Mouse (Mus musculus): ENCODE results near the gene Errfi1. TPM values are rescaled to one million over a fixed set of nuclear protein-coding genes. Genes with fewer than 3 reads are reported as not detected.

Gene Errfi1
- polyA plus RNA-seq, 1 experiment: 13.4 TPM

- DNase-seq (ENCODE audit: low read depth, low spot score): no peak
- WGBS: 87% methylated on average over 5 of the region's 5 CpGs
Measured at GRCm38 (mm10) chr4:150842045-150842444, 11.7 kb upstream of the Errfi1 start.

DNA sequence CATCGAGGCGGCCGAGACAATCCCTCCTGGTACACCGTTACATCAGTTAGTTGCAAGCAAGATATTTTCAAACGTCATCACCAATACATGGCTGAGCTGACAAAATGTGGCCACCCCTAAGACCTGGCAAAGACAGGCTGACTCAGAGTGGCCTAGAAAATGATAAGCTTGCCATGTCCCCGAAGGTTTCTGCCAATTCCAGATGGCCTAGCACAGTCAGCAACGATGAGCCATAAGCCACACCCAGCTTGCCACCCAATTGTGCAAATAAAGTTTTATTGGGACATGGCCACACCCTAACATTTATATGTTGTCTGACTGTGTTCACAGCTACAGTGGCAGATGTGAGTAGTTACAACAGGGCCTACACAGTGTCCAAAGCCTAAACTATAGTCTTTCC, 10.5 kb upstream of the Errfi1 start:
- DNase-seq (ENCODE audit: low read depth, low spot score): no peak
- 55% methylated on average over 7 of the region's 7 CpGs for WGBS

DNA sequence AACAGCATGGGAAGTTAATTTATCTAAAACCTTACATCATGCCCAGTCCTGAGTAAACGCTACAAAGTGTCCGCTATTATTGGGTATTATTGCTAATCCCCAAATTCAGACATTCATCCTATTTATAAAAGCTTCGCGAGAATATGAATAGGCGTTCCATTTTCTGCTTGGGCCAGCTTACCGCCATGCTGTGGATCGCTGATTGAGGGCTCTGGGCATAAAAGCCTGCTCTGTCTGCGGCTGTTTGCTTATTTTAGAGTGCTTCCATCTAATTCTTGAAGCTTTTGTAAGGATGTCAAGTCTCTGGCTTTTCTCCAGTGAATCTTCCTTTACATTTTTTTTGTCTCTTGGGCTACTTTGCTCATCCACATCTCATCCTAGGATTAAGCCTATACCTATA, 7.4 kb upstream of the Errfi1 start:
- no peak for DNase-seq (ENCODE audit: low read depth, low spot score)

GRCm38 (mm10) chr4:150849964-150850363, 3.8 kb upstream of the Errfi1 start:
- 40% methylated on average over 10 of the region's 10 CpGs for WGBS

More for the DNA sequence above, 7.4 kb upstream of the Errfi1 start:
- WGBS: 88% methylated on average over 8 of the region's 8 CpGs

GRCm38 (mm10) chr4:150850893-150851292, 2.8 kb upstream of the Errfi1 start:
- WGBS: 55% methylated on average over 4 of the region's 4 CpGs
- no peak for DNase-seq (ENCODE audit: low read depth, low spot score)

More at GRCm38 (mm10) chr4:150849964-150850363, 3.8 kb upstream of the Errfi1 start:
- DNase-seq (ENCODE audit: low read depth, low spot score): no peak

GRCm38 (mm10) chr4:150852045-150852444, 1.7 kb upstream of the Errfi1 start:
- no peak for DNase-seq (ENCODE audit: low read depth, low spot score)
- 42% methylated on average over 8 of the region's 8 CpGs for WGBS

DNA sequence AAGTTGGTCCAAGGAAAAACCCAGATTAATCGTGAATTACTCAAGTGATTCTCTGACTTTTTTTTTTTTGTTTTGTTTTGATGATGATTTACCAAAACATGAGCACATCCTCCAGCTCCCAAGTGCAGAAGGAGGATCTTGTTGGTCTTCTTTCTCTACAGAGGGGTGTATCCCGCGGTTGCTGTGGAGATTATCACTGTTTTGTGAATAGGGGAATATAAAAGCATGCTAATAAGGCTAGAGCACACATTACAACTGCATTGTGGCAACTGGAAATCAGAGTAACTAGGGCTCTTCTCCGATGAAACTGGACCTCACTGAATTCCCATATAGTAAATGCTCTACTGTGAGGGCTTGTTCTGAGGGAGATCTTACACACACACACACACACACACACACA, 1.2 kb upstream of the Errfi1 start:
- WGBS: 33% methylated on average over 4 of the region's 4 CpGs
- DNase-seq (ENCODE audit: low read depth, low spot score): peak; percentile 91

- DNase-seq (ENCODE audit: low read depth, low spot score): peak; percentile 76
- 1% methylated on average over 59 of the region's 59 CpGs for WGBS
Measured at GRCm38 (mm10) chr4:150854839-150855246, 1.1 kb downstream of the Errfi1 start.

DNA sequence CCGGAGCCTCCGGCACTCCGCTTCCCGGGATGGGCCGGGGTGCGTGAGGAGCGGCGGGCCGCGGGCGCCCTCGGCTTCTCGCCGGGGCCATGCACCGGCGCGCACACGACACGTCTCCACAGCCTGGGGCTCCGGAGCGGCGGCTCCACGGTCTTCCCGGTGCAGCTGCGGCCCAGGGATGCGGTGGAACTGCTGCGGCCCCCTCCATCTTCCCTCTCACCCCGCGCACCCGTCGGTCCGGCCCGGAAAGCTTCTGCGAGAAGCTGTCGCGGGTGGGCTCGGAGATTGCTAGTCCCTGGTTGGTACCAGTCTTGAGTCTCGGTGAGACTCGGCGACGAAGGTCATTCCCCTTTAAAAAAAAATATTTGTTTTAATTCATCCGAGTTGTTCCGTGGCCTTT, 1.6 kb downstream of the Errfi1 start:
- WGBS: under 1% methylated on average over 42 of the region's 43 CpGs
- DNase-seq (ENCODE audit: low read depth, low spot score): no peak

- WGBS: 17% methylated on average over 4 of the region's 4 CpGs
- no peak for DNase-seq (ENCODE audit: low read depth, low spot score)
Measured at GRCm38 (mm10) chr4:150860526-150860925, 6.8 kb downstream of the Errfi1 start.

DNA sequence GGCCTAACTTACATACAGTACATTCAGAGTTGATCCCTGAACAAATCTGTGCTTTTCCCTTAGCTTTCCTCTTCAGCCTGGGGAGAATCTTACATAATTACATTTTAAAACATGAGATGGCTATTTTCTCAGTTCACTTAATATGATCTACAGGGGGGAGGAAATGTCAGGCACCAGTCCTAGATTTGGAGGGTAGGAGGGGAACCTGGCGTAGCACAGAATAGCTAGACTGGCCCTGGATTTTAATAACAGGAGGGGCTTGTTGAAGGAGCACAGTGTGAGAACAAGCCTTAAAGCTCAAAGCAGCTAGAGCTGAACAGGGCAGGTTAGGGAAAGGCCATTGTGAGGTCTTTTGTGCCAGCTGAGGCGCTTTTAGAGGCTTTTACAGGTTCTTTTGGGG, 7.4 kb downstream of the Errfi1 start:
- WGBS: 91% methylated on average over 2 of the region's 2 CpGs
- no peak for DNase-seq (ENCODE audit: low read depth, low spot score)

DNA sequence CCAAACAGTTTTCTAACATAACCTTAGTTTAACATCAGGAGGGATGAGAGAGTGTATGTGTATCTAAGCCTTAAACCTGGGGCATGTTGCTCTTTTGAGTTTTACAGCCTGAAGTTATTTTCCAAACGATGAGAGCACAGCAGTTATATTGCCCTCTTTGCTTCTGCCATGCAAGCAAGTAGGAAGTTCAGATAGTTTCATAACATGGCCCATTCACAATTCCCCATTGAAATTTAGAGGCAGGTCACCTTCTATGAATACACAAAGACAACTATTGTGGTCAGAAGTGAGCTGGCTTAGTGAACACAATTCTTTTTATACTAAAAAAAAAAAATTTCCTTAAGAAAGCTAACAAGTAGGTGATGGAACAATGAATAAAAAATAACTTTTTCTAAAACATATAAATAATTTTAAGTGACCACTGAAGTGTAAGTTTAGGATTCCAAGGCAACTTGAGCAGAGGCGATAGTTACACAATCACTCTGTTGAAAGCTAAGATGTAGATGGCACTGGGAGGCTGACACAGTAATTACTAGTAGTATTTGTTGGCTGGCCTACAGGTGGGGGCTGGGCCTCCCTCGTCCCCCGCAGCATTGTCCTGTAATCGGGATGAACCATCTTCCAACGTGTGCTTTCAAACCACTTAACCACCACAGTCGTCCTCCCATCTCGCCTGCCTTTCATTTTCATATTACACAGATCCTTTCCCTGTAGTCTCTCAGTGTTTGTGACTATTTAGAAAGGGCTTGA, 9.1 kb downstream of the Errfi1 start:
- no peak for DNase-seq (ENCODE audit: low read depth, low spot score)
- 34% methylated on average over 8 of the region's 8 CpGs for WGBS

DNA sequence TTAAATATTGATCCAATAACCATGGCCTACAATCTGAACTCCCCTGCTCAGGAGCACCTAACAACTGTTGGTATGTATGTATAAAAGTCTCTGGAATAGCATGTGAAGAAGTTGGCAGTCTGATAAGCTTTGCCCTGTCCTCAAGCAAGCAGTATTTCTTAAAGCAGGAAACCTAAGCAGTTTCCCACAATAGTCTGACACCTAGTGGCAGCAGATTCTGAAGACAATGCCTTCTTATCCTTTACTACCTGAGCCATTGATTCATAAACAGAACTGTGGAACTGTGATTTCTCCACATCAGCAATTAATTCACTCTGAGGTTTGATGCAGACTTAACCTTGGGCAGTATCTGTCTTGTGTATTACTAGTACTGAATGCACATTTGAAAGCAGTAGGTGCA, 11.7 kb downstream of the Errfi1 start:
- DNase-seq (ENCODE audit: low read depth, low spot score): no peak

- 94% methylated on average over 11 of the region's 11 CpGs for WGBS
Measured at GRCm38 (mm10) chr4:150866069-150866468, 12.3 kb downstream of the Errfi1 start.

DNA sequence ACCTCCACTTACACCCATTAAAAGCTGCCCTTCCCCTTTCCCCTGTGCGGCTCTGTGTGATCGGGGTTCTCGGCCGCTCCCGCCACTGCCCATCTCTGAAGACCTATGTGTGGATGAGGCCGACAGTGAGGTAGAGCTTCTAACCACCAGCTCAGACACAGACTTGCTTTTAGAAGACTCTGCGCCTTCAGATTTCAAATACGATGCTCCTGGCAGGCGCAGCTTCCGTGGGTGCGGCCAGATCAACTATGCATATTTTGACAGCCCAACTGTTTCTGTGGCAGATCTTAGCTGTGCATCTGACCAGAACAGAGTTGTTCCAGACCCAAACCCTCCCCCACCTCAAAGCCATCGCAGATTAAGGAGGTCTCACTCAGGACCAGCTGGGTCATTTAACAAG, 12.8 kb downstream of the Errfi1 start:
- 93% methylated on average over 12 of the region's 12 CpGs for WGBS
- DNase-seq (ENCODE audit: low read depth, low spot score): no peak

More at GRCm38 (mm10) chr4:150866069-150866468, 12.3 kb downstream of the Errfi1 start:
- no peak for DNase-seq (ENCODE audit: low read depth, low spot score)

DNA sequence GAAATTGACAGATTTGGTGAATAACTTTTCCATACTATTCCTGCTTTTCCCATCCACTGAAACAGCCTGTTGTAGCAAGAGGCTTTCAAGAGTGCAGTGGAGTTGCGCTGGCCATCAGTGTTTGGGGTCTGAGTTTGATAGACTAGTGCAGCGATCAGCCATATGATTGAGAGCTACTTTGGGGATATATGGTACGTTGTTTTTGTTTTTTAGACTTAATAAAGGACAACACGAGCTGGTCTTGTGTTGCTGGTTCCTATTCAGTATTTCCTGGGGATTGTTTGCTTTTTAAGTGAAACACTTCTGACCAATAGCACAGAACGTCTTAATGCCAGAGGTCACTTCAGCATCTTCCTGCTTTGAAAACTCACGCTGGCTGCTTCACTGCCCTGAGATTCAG, 14.4 kb downstream of the Errfi1 start:
- WGBS: 83% methylated on average over 6 of the region's 6 CpGs
- no peak for DNase-seq (ENCODE audit: low read depth, low spot score)

DNA sequence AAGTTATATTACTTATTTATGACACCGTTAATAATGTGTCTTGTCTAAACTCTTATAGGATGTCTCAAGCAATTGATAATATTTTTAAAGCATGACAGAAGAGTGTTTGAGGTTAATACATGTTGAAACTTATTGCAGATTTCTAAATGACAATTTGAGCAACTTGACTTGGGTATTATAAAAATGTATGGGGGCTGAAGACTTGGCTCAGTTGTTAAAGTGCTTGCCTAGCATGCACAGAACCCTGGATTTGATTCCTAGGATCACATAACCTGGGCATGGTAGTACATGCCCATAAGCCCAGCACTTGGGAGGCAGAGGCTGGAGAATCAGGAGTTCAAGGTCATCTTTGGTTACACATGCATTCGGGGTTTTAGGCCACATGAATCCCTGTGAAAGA, 15.1 kb downstream of the Errfi1 start:
- 68% methylated on average over 2 of the region's 2 CpGs for WGBS

DNA sequence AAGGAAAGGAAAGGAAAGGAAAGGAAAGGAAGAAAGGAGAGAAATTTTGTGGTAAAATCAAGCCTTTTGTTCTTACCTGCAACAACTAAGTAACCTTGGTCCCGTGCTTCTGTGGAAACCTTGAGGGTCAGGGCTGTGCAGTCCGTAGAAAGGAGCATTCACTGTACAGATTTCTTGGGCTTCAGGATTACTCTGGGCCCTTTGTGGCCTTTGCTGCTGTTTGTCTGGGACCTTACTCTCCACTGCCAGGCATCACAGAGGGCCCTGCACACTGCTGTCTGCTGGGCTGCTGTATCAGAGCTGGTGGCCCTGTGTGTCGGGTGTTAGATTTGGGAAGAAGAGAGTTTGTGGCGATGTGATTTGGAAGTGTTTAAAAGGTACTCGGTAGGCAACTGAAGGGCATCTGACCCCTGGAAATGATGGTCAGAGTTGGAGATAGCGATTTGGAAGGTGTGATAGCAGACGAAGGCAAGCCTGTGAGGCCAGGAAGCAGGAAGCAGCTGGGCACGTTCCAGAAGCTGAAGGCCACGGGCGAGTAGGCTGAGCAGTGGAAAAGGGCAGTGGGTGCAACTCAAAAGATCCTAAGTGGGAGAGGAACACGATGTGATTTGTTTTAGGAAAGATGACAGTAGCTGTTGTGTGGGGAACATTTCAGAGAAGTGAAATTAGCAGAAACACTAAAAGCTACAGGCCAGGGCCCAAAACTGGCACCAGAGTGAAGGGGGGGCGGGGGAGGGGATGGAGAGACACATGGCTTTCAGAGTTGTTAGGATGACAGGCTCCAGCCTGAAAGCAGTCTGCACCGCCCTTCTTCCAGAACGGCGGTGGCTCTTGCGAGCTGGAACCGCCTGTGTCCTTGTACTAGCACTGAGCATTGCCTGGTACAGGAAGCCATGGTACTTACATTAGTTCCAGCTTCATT, 15.8 kb downstream of the Errfi1 start:
- WGBS: 61% methylated on average over 17 of the region's 17 CpGs

More for the DNA sequence above, 15.1 kb downstream of the Errfi1 start:
- no peak for DNase-seq (ENCODE audit: low read depth, low spot score)

GRCm38 (mm10) chr4:150870963-150871391, 17.3 kb downstream of the Errfi1 start:
- WGBS: 81% methylated on average over 13 of the region's 13 CpGs
- DNase-seq (ENCODE audit: low read depth, low spot score): no peak

More for the DNA sequence above, 15.8 kb downstream of the Errfi1 start:
- no peak for DNase-seq (ENCODE audit: low read depth, low spot score)

DNA sequence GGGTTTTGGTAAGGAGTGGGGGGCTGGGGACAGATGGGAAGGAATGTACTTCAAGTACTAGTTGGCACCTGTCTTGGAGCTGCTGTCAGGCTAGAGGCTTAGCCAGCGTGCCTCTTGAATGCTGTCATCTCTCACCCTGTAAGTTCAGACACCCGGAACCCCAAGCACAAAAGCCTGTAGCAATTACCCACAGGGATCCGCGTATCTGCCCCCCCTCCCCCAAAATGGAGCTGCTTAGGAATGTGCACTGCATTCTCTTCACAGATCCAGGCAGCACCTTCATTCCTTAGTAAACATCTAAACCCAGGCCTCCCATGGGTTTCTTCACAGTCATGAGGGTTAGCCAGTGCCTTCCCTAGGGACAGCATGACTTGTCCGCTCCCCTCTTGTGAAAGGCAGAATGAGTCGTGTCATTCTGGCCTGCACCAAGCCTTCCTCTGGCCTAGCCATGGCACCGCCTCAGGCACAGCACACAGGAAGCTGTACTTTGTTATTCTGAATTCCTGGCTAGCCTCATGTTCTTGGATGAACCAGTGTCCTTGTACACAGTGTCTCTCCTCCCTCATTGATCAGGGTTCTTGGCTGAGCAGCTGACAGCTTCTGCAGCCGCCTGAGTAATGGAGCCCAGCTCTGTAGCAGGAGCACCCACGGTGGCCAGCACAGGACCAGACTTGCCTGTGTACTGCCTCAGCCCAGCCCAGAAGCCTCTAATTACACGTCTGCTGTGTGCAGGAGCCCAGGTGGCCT, 17.8 kb downstream of the Errfi1 start:
- DNase-seq (ENCODE audit: low read depth, low spot score): no peak
- WGBS: 53% methylated on average over 10 of the region's 10 CpGs
